In genomic region chr9:41048216-41048615, GRCm38 (mm10) we compare ENCODE assay signal across 23 mouse cellular contexts. TPM values are rescaled to one million over a fixed set of nuclear protein-coding genes. Genes with fewer than 3 reads are reported as not detected.
A peak's percentile ranks its signal among the peaks of the same experiment; 100 is the strongest.
DNase-seq lines count a peak whose midpoint lies in the region; ATAC-seq and TF ChIP-seq lines count a peak whose summit lies in the region.
"Had no signal": no experiment of that assay in that cellular context is flagged by ENCODE, and none has a peak within 500 bp of the region (broad histone marks: within the 10 kb centered on the region; RNA-seq: fewer than 3 reads in every experiment).

No protein-coding gene starts in this region.

- no peak overlapping the region for H3K4me3 ChIP-seq in gastrocnemius, adult 2 months
- H3K4me3 ChIP-seq in kidney, embryonic 15.5 days (replicated peaks), result no peak overlapping the region
- H3K4me3 ChIP-seq: embryonic facial prominence, embryonic 12.5 days; forebrain, embryonic 15.5 days; heart, adult 2 months; heart, embryonic 13.5 days; hindbrain, embryonic 15.5 days; intestine, embryonic 15.5 days had no signal

- no peak overlapping the region for H3K4me2 ChIP-seq in kidney, embryonic 15.5 days
- H3K4me2 ChIP-seq: embryonic facial prominence, embryonic 12.5 days; forebrain, embryonic 15.5 days; heart, embryonic 13.5 days; hindbrain, embryonic 15.5 days; intestine, embryonic 15.5 days had no signal

- intact Hi-C loops in gastrocnemius, adult 2 months (cut with DNase I), result no loop called here

- H3K27me3 ChIP-seq in kidney, embryonic 15.5 days, result no peaks in the 10 kb centered on the region
- H3K27me3 ChIP-seq: embryonic facial prominence, embryonic 12.5 days; forebrain, embryonic 15.5 days; heart, embryonic 13.5 days; hindbrain, embryonic 15.5 days; intestine, embryonic 15.5 days had no signal

- H3K27ac ChIP-seq in gastrocnemius, adult 2 months, result no peak overlapping the region
- H3K27ac ChIP-seq in kidney, embryonic 15.5 days, result no peak overlapping the region
- H3K27ac ChIP-seq: embryonic facial prominence, embryonic 12.5 days; forebrain, embryonic 15.5 days; heart, adult 2 months; heart, embryonic 13.5 days; hindbrain, embryonic 15.5 days; intestine, embryonic 15.5 days had no signal

- no peak for TF ChIP-seq CTCF in gastrocnemius, adult 2 months (IDR thresholded peaks at IDR 0.05)

- no peaks in the 10 kb centered on the region for H3K4me1 ChIP-seq in kidney, embryonic 15.5 days
- H3K4me1 ChIP-seq: embryonic facial prominence, embryonic 12.5 days had no signal

- H3K9me3 ChIP-seq in kidney, embryonic 15.5 days (replicated peaks), result no peaks in the 10 kb centered on the region
- H3K9me3 ChIP-seq: embryonic facial prominence, embryonic 12.5 days; forebrain, embryonic 15.5 days; heart, embryonic 13.5 days; hindbrain, embryonic 15.5 days; intestine, embryonic 15.5 days had no signal

- H3K9ac ChIP-seq in kidney, embryonic 15.5 days, result no peak overlapping the region
- H3K9ac ChIP-seq: embryonic facial prominence, embryonic 12.5 days; forebrain, embryonic 15.5 days; heart, embryonic 13.5 days; hindbrain, embryonic 15.5 days; intestine, embryonic 15.5 days had no signal

- peak; percentile 16 for DNase-seq in thymus, postnatal 25 days
- DNase-seq in thymus, postnatal 10 days (ENCODE audit: low spot score in 2 of 2), result no peak
- DNase-seq in CD8-positive naive resting alpha-beta T cell, adult 2 months (ENCODE audit: low read depth in 2 of 2, low spot score in 2 of 2), result peak; percentile 5 to 32
- no peak for DNase-seq in gastrocnemius, adult 2 months
- no peak for DNase-seq in MN1 (ENCODE audit: low spot score)
- DNase-seq: adrenal gland, postnatal 14 days; cerebellum, adult 11-12 months; cerebellum, adult 9-10 months; cerebellum, postnatal 25 days; gastrocnemius, postnatal 14 days; heart, adult 2 months; heart, postnatal 36 days had no signal

- no peaks in the 10 kb centered on the region for H3K36me3 ChIP-seq in kidney, embryonic 15.5 days
- H3K36me3 ChIP-seq: forebrain, embryonic 15.5 days; intestine, embryonic 15.5 days had no signal

- 92% methylated on average over 7 of the region's 7 CpGs for WGBS in kidney, embryonic 15.5 days

- ATAC-seq in inflammation-experienced regulatory T-cells, adult 6 months, result peak; percentile 54
- no peak for ATAC-seq in kidney, embryonic 15.5 days (replicated peaks; ENCODE audit: low FRiP score)
- ATAC-seq: forebrain, embryonic 15.5 days; intestine, embryonic 15.5 days had no signal

RNA-seq across cellular contexts. Expression of gene Crtam, which starts 43.8 kb away (rescaled TPM):
- polyA plus RNA-seq in inflammation-experienced regulatory T-cells, adult 6 months (2017; shearing (Covaris generic)), result 10 to 100 TPM in 1 of 3 experiments, 1 to 10 TPM in 2; 2.8 to 21.3 (median 3.2) TPM
- not detected for total RNA-seq in gastrocnemius, adult 2 months (2021)
- 0.33 and 0.34 TPM in 2 replicates for polyA plus RNA-seq in kidney, embryonic 15.5 days (2015; fragmentation: Nextera tagmentation; extraction: Ambion mirVana)
- total RNA-seq: adrenal gland, postnatal 14 days; gastrocnemius, postnatal 14 days; heart, adult 2 months; heart, postnatal 36 days had no signal
- polyA plus RNA-seq: cortical plate, adult 2 months; forebrain, embryonic 11.5 days; forebrain, embryonic 15.5 days; gonadal fat pad, adult 2 months; heart, embryonic 13.5 days; heart, postnatal 0 days had no signal

Comparison
In these comparisons a context has a peak if more than half of its experiments do, and no peak if none do; other contexts are left out.
1. DNase-seq: peak in thymus, postnatal 25 days (single experiment) and CD8-positive naive resting alpha-beta T cell, adult 2 months (2 of 2); none in thymus, postnatal 10 days (0 of 2), gastrocnemius, adult 2 months (single experiment) and MN1 (single experiment).